Mouse (Mus musculus) thymus, postnatal 10 days (tissue): ENCODE measurements at regions not wholly inside any gene's neighbourhood (a gene's known extent, or its start where the extent isn't known, plus 50 kb on each side); places are given as distances from the start of the nearest gene placed in this dataset.

Experiments
- DNase-seq, 2 experiments: peaks; one replicate each; pipeline ENCODE4 v3.0.0; 2021; ENCODE audit warnings: low spot score in 2 of 2

DNA sequence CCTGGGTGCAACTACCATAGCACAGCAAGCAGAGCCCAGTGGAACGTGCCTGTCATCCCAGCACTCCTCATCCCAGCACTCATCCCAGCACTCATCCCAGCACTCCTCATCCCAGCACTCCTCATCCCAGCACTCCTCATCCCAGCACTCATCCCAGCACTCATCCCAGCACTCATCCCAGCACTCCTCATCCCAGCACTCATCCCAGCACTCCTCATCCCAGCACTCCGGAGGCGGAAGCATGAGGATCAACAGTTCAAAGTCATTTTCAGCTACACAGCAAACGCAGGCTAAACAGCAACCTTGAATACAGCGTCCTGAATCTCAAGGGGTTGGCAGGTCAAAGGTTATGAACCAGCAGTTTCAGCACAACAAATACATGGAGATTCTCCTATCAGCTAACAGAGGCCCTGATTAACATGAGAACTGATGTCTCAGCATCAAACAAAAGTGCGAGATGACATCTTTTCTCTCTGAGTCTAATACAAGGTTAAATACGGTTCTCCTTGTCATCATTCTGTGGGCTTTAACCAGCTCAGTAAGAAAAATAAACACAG lies 211.8 kb downstream of the Pdcd6ip start:
- peak in 1 of 2 experiments; percentile 8 for DNase-seq

DNA sequence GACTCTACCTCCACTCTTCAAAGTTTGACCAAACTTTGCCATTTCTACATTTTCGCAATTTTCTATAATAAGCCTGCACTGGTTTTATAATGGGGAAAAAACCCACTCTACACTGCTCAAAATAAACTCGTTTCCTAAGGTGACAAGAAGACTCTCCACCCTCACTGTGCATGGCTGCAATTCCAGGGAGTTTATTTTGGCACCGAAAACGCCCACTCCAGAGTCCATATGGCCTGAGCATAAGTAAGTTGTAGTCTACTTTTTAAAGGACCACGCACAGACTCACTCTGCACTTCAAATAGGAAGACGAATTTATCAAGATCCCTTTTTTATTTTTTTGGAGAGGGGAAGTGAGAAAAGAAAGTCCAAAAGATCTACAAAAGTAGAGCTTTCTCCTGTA lies 219.4 kb downstream of the Pdcd6ip start:
- DNase-seq, result no peak

GRCm38 (mm10) chr9:113486494-113487081 lies 221.5 kb downstream of the Pdcd6ip start:
- no peak for DNase-seq

DNA sequence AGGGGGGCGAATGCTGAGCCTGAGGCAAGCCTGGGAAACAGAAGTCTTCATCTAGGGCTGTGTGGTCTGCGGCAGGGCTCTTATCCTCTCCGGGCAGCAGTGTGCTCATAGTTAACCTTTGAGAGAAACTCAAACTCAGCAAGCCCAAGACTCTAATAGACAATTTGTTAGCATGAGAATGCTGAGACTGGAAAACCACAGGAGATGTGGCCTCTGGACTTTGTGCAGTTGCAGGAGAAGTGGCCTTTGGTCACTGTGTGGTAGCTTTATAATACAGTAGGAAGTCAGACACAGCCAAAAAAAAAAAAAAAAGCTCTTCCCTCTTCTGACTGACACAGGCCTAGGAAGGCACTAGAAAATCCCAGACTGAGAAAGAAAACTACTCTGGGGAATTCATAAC lies 228.2 kb downstream of the Pdcd6ip start:
- DNase-seq, result no peak

GRCm38 (mm10) chr9:113478761-113479265 lies 229.2 kb downstream of the Pdcd6ip start:
- no peak for DNase-seq

DNA sequence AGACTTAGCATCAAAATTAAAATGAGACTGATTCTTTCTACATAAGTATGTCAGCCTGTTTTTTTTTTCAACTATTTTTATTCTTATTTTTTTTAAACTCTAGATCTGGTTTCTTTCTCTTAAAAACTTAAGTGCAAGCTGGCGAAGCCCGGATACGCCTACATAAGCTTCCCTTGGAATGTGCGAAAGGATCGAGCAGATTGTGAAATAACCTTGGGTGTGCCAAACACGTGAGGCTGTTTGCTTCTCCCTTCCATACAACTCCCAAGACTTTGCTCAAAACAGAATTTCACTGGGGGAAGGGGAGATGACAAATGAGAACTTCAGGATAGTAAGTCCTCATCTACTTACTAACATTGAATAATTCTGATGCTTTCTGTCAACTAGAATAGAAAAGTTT lies 236.3 kb downstream of the Pdcd6ip start:
- no peak for DNase-seq

DNA sequence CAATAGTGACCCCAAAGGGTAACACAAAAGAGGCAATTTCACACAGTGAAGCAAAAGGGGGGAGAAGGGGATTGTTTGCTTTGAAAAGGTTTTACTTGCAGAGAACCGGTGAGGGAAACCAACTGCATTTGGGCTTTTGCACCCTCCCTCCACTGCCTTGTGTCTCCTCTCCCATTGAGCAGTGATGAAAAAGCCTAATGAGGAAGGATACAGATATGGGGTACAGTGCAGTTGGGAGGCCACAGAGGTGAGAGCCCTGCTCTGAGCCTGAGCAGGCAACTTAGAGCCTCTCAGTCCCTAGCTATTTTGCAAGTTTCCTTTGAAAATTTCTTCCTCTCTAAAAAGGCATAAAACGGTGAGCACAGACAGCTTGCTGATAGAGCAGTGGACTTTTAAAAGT lies 245.2 kb downstream of the Pdcd6ip start:
- no peak for DNase-seq

- DNase-seq, result no peak
Observed at GRCm38 (mm10) chr9:113462267-113462887, 245.7 kb downstream of the Pdcd6ip start.

DNA sequence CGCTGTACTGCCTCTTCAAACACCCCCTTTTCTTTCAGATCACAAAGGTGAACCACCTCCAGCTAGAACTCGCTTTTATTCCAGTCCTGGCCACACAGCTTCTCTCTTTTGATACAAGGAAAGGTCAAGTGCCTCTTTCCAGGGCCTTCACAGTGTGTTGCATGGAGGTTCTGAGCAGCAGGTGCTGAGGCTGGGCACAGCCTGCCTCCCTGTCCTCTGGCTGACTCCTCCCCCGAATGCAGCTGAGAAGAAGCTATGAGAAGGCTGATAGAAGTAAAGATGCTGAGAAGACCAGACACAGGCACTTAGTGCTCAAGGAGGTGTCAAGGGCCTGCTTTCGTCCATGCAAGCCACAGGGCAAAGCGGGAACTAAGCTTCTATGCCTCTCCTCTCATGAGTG lies 248.2 kb downstream of the Pdcd6ip start:
- DNase-seq, result no peak

DNA sequence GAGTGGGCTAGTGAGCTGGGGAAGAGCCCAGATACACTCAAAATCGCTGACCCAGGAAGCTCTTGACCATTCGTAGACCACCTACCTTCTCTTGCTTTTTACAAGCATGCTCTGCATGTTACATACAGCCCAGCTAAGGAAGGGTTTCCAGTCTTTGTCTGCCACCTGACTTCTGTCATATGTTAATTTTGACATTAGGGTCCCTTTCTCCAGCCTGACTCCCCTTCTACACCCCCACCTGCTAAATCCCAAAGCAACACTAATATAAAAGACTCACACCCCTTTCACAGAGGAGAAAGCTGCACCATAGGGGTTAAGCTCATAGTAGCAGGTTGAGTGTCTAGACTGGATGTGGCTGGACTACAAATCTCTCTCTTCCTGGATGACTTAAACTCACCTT lies 248.8 kb downstream of the Pdcd6ip start:
- no peak for DNase-seq

DNA sequence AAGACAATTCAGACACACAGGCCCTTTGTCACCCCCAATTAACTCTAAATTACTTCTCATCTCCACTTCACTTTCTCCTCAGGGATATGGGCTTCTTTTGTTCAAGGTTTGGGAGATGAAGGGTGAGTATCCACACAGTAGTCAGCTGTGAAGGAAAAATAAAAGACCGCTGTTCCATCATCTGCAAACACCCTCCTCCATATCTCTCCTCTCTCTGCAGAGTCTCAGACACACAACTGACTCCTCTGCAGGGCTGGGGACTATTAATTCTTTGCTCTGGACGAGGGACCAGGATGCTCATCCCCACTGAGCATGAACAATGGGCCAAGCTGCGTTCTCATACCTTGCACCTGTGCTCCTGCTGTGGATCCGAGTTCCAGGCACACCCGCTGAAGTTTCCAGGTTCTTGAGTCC lies 249.3 kb downstream of the Pdcd6ip start:
- no peak for DNase-seq

DNA sequence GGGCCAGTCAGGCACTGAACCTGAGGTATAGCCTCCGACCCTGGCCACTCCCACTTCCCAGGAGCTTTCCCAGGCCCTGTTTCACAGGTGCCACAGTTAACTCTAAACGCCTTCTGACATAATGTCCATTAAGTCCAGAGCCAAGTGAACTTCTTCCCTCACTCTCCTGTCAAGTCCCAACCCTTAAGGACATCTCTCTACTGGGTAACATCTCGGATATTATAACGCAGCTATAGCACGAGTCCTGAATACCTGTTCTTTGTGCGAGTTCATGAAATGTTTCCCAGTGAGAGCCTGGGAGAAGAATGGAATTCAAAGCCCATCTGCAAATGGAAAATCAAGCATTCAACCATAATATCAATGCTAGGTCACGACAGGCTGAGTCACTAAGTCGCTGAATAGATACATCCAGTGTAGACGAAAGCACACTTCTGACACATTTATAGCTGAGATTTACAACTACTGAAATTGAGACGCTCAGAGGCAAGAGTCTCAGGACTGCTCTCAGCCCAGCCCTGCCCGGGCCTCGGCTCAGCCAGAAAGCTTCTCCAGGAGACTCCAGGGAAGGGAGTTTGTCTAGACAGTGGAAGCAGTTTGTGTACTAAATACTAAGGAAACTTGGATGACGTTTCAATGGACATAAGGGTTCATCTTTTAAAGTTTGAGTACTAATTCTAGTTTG lies 250.7 kb downstream of the Pdcd6ip start:
- no peak for DNase-seq

- DNase-seq, result no peak
Observed at GRCm38 (mm10) chr9:113455577-113455976, 252.5 kb downstream of the Pdcd6ip start.

- DNase-seq, result no peak
Observed at GRCm38 (mm10) chr9:113453231-113453630, 254.8 kb downstream of the Pdcd6ip start.

DNA sequence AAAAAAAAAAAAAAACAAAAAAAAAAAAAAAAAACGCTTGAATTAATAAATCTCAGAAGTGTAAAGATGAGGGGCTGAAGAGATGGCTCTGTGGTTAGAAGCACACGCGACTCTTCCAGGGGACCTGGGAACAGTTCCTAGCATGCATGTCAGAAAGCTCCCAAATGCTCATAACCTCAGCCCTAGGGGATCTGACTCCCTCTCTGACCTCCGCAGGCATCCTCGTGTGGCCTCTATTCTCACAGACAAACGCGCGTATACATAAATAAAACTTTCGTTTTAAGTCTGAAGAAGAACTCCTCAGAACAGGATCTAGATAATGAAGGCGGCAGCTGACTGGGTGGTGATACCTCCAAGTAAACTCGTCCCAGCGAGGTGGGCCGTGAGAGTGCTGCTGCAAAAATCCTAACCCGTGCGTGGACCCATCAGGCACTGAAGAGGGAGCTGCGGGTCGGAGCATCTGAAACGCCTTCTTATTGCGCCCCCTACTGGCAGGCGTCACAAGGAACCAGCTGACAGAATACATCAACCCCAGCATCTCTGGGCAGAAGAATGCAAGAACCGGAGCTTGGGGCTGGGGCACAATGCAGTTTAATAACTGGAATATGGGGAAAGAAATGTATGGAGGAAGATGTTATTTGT lies 266.2 kb downstream of the Pdcd6ip start:
- peak; percentile 4 to 51 for DNase-seq

DNA sequence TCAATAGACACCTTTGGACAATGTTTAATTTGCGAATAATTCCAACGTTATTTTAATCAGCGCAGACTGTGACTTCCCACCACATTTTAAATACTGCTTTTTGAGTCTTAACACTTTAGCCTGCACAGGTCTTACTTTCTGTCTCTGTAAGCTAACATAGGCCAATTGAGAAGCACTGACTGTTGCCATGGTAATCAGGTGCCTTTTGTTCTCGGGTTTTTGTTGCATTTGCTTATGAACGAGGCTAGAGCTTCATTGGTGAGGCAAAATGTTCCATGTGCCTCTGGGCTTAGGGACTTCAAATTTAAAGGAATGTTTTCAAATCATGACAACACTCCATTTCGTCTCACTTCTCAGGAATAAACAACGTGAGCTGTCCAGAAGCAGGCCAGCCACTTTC lies 269.7 kb downstream of the Pdcd6ip start:
- no peak for DNase-seq

- DNase-seq, result no peak
Observed at GRCm38 (mm10) chr9:113435921-113436320, 272.1 kb downstream of the Pdcd6ip start.

GRCm38 (mm10) chr9:113433424-113433823 lies 274.6 kb downstream of the Pdcd6ip start:
- no peak for DNase-seq

GRCm38 (mm10) chr9:113432601-113433179 lies 275.4 kb downstream of the Pdcd6ip start:
- DNase-seq, result no peak

DNA sequence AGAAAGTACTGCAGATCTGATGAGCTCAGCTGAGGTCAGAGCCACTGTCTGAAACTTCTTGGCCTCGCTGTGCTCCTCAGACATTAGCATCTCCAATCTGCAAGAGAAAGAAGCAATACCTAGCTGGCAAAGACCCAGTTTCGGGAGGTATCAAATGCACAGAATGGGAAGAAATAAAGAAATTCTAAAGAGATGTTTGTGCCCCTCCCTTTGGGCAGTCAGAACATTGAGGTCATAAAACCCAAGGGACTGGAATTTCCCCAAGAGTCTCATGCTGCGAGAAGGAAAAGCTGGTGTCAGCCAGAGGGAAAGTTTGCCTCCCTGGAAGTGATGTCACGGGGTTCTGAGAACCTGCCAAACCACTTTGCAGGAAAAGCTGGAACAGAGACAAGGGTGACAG lies 277.6 kb downstream of the Pdcd6ip start:
- DNase-seq, result no peak

DNA sequence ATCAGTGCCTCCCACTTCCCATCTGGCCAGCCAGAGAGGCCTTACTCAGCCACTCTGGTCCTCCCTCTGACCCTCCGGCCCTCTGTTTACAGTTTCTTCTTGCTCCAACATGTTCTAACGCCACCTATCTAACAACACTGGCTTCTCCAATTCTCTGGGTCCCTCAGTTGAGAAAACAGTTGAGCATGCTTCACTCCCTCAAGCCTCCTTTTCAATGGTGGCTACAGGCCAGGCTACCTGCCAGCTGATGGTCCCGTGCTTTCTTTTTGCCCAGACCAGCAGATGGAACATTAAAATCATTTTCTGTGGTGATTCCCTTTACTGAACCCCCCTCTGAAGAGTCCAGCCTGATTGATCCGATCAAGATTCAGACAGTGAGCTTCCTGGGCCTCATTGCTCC lies 280.8 kb downstream of the Pdcd6ip start:
- no peak for DNase-seq

GRCm38 (mm10) chr9:113426324-113426723 lies 281.7 kb downstream of the Pdcd6ip start:
- no peak for DNase-seq
